Mouse (Mus musculus): ENCODE measurements around the gene Gsn. TPM values are rescaled to one million over a fixed set of nuclear protein-coding genes. Genes with fewer than 3 reads are reported as not detected.

The Gsn gene
- total RNA-seq, 2 experiments from 2014 or later = 49.4 to 81.5 TPM

DNA sequence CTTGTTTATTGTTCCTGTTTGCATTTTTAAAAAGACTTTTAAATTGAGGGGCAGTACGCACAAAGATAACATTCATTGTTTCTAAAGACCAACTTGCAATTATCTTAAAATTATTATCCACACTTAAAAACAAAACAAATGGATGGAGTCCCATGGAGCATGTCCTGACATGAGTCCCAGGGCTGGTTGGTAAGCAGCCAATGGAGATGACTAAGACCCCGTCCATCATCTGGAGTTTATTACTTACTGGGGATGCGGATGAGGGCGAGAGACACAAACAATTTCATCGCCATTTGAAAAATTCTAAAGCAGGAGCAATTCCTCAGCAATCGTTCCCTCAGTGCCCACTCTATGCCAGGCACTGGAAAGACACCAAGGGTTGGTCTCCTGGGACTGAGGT lies 21.2 kb upstream of the Gsn start:
- no peak for DNase-seq (ENCODE audit: low spot score in 2 of 2)
- intact Hi-C loops (cut with DNase I) = no loop called here

DNA sequence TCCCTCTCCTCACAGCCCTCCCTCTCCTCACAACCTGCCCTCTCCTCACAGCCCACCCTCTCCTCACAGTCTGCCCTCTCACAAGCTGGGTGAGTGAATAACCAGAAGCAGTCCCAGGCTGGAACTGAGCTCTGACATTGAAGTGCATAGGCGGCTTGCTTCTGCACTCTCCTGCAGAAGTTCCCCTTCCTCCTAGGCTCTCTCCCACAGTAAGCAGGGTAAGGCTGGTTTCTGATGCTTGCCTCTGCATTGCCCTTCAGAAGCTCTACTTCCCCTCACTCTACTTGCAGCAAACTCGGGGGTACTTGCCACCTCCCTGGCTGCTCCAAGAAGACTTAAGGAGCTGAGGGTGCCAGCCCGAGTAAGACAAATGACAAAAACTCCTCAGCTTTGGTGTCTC lies 11.9 kb upstream of the Gsn start:
- no peak for DNase-seq (ENCODE audit: low spot score in 2 of 2)
- intact Hi-C loops (cut with DNase I) = no loop called here

DNA sequence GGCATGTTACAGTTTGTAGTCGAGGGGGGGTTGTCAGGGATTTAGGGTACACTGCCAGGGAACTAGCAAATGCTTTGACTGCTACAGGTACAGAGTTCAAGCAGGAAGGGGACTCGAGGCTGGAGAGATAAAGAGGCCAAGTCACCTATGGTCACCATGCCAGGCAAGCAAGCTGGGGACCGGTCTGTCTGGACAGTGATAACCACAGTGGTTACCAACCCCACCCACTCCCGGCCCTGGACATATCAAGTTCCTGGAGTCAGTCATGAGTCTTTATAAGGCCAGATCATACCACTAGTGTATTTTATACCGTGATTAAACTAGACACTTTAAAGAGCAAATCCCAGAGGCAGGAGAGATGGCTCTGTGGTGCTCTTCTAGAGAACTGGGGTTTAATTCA lies 8.4 kb upstream of the Gsn start:
- intact Hi-C loops (cut with DNase I) = no loop called here
- DNase-seq (ENCODE audit: low spot score in 2 of 2) = no peak

DNA sequence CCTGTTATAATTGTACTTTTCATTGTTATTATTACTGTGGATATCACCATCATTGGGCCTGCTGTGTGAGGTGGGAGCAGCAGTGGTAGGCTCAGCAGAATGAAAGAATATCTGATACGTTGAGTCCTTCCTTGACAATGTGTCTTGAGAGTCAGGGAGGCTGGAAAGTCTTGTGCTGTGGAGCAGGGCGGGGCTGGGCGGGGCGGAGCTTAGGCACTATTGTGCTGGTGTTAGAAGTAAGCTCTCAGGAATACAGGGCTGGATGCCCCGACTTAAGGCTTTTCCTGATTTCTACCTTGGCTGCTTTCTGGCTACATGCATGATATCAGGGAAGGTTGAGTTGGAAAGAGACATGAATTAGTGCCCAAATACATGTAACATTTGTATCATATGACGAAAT lies 3.4 kb upstream of the Gsn start:
- no peak for DNase-seq (ENCODE audit: low spot score in 2 of 2)
- intact Hi-C loops (cut with DNase I) = no loop called here

DNA sequence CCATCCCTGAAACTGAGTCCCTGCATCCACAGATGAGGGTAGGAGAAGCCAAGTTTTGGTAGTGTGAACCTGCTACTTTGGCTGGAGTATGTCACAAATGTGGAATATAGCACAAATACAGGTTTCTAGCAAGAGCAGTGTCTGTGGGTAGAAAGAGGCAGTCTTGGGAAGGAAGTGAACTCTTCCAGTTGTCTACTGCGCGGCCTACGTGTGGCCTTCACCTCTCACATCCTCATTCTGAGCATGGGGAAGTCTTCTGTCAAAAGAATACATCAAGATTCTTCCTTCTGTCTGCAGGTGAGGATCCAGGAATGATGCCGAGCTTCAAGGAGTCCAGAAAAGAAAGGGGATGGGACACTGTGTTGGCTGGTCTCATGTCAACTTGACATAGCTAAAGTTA lies 2.4 kb upstream of the Gsn start:
- intact Hi-C loops (cut with DNase I) = no loop called here
- no peak for DNase-seq (ENCODE audit: low spot score in 2 of 2)

DNA sequence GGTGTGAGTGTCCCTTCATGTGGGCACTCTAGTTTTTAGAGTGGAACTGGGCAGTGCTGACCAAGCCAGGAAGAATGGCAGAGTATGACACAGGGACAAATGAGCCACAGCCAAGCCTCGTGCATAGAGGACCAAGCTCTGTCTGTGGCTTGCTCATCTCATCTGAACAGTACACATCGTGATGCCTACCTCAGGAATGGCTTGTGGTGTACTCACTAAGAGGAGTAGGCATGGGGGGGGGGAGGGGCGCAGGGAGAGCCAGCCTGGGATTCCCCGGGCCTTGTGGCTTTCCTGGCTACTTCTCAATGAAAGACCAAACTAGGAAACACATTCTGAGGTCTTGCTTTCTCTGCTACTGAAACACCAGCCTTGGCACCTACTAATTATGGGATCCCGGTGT lies 1.2 kb upstream of the Gsn start:
- intact Hi-C loops (cut with DNase I) = no loop called here

DNA sequence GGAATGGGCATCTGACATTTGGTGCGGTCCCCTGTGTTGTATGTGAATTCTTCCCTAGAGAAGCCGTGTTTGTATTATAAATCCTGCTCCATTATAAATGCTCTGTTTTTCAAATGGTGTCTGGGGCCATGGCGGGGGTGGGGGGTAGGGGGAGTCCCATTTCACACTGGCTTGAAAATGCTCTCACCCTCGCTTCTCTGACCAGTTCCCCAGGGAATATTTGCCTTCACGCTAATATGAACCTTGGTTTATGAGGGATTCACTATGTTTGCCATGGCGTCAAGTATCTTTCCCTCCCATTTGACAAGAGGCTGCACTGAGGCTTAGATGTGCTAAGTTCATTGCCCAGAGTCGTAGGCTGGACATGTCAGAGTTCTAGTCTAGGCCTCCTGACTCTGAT lies 718 bp upstream of the Gsn start:
- DNase-seq (ENCODE audit: low spot score in 2 of 2) = no peak
- intact Hi-C loops (cut with DNase I) = no loop called here

More for the DNA sequence above, 1.2 kb upstream of the Gsn start:
- DNase-seq (ENCODE audit: low spot score in 2 of 2) = no peak

DNA sequence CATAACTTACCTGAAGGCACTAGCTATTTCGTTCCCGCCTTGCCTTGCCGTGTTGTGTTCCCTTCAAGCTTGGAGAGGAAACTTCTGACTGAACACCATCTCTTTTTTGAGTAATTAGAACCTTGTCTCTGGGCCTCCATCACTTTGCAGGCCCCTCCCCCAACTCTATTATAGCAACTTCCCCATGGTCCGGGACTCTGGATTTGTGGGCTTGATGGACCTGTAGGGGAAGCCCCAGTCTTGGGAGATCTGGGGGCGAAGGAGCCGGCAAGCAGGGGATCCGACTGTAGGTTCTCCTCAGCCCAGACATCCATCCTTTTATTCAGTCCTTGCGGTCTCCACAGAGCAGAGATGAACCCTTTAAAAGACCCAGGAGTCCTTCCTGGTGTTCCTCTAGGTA lies 752 bp downstream of the Gsn start:
- intact Hi-C loops (cut with DNase I) = no loop called here
- DNase-seq (ENCODE audit: low spot score in 2 of 2) = no peak

DNA sequence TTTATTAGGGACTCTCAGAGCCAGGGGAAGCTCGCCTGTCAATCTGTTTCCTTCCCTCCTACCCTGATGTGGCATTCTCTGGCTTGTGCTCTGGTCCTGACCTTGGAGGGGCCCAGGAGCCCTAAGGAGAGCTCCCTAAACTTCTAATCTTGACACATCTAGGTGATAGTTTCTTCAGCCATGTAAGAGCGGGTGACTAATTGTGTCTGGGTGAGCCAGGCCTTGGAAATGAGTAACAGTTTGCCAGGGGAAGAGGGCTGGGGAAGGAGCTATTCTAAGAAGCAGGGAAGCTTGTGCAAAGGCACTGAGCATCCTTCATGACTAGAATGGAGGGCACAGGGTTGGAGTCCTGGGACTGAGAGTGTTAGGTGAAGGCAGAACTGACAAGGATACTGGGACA lies 1.7 kb downstream of the Gsn start:
- no peak for DNase-seq (ENCODE audit: low spot score in 2 of 2)
- intact Hi-C loops (cut with DNase I) = no loop called here

DNA sequence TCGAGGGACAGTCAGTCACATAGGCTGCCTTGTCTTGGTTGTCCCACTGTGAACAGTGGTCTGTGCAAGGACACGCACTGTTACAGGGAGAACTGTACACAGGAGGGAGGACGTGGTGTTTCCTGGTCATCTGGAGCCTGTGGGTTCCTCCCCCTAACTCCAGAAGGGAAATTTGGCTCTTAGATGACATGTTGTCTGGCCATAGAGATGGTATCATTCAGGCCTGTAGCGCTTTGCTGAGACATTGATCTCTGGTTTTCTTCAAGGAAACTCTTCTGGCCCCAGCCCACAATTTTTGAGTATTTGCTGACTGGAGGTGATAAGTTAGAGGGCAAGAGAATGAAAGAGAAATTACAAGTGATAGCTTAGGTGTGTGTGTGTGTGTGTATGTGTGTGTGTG lies 2.4 kb downstream of the Gsn start:
- intact Hi-C loops (cut with DNase I) = no loop called here
- no peak for DNase-seq (ENCODE audit: low spot score in 2 of 2)

DNA sequence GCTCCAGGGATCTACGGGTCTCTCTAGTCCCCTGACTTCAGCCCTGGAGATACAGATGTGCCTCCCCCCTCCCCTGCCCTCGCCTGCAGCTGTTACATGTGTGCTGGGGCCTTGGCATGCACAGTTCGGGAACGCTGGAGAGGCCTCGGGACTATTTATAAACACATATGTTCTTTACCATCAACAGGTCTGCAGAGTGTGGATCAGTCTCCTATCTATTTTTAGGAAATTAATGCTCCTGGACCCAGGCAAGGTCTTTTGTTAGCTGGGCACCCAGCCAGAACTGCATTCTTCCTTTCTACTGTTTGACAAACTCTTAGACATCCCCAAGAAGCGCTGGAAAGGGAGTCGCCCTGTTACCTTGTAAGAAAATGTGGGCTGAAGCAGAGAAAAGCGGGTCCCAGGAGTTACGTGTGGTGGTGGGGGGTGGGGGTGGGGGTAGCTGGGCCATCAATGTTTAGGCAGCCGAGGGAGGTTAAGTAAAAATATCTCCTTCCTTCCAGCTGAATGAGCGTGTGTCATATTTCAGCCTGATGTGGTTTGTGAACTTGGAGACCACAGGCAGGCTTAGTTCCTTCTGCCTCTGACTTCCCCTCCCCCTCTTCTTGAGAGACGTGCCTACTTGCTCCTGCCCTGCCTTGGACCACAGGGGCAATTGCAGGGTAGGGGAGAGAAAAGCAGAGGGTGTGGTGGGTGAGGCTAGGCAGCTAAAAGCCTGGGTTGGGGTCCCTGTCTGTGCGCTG lies 3.3 kb downstream of the Gsn start:
- intact Hi-C loops (cut with DNase I) = no loop called here
- DNase-seq (ENCODE audit: low spot score in 2 of 2) = no peak

DNA sequence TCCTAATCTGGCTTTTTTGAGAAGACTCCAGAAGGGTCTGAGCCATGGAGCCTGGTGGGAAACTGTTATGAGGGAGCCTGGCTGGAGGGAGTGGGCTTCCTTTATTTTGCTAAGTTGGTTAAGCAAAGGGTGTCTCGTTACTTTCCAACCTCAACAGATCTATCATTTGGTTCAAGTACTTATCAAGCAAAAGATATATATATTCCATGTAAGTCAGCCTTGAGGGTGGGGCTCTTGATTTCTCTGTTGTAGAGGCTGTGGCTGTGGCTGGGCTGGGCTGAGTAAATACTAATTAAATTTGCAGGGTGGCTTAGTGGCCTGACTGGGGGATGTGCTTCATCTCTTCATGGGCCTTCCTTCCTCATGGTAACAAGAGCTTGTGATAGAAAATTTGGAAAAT lies 4.1 kb downstream of the Gsn start:
- intact Hi-C loops (cut with DNase I) = no loop called here
- DNase-seq (ENCODE audit: low spot score in 2 of 2) = no peak

DNA sequence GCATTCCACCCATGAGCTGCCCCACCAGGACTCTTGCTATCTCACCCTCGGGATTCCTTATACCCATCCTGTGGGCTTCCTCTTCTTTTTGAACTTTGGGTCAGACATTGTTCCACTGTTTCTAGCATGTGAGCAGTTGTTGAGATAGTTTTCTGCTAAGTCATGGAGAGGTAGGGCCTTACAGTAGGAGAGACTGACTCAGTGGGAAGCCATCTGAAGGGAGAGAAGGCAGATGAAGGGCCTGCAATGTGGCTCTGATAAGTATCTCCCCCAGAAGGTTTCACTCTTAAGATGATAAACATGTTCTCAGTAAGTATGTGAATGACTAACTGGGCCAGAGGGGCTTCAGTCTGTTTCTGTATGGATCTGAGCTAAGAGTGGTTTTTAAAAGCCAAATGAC lies 7.9 kb downstream of the Gsn start:
- intact Hi-C loops (cut with DNase I) = no loop called here
- DNase-seq (ENCODE audit: low spot score in 2 of 2) = no peak

DNA sequence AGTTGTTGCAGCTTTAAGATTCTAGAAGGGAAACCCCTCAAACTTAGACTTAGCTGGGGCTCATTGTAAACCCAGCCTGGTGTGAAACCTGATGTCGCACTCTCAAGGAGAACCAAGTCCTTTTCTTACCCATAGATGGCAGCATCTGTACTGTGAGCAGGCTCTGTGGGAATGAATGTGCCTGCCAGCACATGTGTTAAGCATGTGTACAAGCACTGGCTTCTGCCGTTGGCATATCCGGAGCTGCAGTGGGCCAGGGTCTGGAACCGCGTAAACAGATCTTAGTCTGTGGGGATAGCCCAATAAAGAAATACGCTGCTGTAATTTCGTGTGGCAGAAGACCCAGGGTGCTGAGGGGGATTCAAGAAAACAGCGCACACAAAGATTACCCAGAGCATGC lies 9.1 kb downstream of the Gsn start:
- DNase-seq (ENCODE audit: low spot score in 2 of 2) = peak; percentile 65 to 93
- intact Hi-C loops (cut with DNase I) = no loop called here

DNA sequence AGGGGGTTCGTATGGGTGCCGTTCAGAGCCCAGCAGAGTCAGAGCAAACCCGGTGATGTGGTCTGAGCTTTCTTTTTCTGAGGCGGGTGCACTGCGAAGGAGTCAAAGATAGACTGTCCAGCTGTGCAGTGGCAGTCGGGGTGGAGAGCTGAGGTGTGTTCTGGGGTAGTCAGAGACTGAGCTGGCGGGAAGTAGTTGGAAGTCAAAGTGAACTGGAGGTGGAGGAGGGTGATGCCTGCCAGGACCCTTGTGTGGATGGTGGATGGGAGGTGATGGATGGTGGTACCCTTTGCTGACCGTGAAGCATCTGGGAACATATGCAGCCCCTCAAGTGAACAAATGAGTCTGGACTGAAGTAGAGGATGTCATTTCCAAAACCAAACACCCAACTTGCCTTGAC lies 9.6 kb downstream of the Gsn start:
- intact Hi-C loops (cut with DNase I) = no loop called here

DNA sequence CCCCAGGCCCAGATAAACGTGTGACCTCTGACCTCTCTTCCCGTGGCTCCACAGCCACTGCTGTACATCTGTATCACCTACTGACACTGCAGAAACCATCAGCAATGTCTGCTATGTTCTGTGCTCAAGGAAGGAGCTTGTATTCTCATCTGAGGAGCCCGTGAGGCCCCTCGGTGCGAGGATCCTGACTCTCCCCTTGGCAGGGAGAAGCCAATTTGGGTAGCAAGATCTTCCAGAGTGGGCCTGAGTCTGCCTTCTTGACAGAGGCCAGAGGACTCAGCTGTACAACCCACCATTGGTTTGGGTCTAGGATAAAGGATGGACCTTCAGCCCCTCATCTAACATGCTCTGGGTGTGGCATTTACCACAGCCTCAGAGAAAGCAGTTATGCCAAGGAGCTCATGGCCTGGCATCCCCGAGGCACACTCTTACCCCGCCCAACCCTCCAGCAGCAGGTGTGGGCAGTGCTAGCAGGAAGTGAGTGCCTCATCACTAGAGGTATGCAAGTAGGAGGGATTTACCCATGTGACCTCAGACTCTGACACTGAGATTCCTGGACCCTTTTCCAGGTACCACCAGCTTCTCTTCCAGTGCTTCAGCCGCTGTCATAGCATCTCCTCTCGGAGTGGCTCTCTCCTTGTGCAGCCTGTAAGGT lies 10.2 kb downstream of the Gsn start:
- DNase-seq (ENCODE audit: low spot score in 2 of 2) = no peak
- intact Hi-C loops (cut with DNase I) = no loop called here

More for the DNA sequence above, 9.6 kb downstream of the Gsn start:
- DNase-seq (ENCODE audit: low spot score in 2 of 2) = no peak

DNA sequence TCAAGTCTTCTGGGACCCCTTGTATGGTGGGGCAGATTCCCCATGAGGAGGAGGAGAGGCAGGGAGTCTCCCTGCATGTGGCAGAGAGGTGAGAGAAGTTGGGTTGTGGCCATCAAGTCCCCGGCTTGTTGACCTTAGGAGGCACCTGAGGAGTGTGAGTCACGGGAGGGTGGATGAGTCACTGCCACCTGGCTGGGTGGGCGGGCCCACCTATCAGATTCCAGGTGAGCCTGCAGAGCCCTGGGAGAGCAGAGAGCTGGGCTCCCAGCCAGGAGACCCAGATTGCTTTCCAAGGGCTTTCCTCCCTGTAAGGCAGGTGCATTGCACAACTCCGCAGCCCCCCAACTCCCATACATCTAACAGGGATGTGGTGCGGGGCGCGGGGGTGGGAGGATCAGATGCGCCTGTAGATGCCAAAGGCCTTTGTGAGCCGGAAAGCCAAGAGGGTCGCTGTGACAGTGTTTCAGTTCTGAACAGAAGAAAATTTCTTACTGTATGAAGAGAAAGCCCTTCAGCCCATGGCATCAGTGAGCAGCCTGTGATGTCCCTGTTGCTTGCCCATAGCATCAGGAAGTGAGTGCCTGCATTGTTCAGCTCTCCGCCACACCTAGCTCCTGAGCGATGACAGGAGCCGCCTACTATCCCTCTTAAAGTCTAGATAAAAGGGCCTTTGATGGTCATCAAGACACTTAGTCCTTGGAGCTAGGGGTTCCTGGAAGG lies 11.1 kb downstream of the Gsn start:
- intact Hi-C loops (cut with DNase I) = no loop called here

DNA sequence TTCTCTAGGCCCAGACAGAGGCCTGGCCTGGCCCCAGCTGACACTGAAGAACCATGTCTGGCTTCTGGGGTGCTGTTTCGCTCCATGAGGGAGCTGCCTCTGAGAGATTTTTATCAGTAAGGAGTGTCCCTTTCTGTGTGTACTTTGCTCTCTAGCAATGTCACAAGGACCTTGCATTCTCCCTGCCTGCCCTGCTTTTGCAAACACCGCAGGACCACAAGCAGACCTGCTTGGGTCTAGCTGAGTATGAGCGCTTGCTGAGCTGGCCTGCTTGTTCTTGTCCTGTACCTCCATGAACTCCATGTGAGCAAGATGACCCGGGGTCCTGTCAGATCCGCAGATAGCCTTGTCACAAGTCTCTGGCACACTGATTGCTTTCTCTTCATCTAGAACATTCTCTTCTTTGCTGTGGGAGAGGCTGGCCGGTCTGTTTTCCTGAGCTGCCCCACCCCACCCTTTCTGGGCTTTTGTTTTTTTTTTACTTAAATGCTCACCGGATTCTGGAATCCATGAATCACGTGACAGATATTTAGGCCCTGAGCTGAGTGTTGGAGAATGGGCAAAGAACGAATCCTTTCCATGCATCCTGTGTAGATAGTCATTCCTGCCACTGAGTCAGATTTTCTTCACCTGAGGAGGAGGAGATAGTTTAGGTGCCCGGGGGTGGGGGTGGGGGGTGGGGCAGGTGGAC lies 11.8 kb downstream of the Gsn start:
- no peak for DNase-seq (ENCODE audit: low spot score in 2 of 2)
- intact Hi-C loops (cut with DNase I) = no loop called here

More for the DNA sequence above, 11.1 kb downstream of the Gsn start:
- no peak for DNase-seq (ENCODE audit: low spot score in 2 of 2)

DNA sequence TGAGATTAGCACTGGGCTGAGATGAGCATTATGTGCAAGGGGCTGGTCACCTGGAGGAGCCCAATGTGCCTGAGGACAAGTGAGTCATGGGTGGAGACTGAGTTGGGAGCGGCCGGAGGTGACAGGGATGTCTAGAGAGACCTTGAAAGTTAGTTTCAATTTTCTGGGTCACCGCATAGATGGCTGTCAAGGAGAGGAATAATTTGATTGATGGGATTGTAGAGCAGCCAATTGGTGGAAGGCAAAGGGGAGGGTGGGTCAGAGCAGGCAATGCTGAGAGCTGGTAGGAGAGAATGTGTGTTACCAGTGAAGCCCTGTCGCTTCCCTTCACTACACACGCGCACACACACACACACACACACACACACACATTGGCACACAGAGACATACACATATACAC lies 13.0 kb downstream of the Gsn start:
- intact Hi-C loops (cut with DNase I) = no loop called here
- no peak for DNase-seq (ENCODE audit: low spot score in 2 of 2)

DNA sequence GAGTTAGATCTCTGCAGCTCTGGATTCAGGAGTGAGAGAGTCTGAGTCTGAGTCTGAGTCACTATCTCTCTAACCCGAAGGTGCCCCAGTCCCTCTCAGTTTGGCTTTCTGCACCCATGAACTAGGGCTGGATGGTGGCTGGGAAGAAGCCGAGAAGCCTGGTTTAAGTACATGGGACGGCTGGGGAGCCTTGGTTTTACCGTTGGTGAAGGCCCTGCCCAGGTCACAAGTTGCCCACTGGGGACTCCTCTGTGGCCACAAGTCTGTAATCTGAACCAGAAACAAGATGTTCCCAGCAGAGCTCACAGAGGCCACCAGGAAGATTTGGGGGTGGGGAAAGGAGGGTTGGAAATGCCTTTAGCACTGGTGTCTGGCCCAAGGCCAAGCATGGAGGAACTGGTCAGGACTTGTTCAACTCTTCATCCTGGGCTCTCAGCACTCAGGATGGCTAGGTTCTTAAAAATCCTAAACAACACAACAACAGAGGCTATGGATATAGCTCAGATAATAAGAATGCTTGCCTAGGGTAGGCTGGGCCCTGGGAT lies 13.6 kb downstream of the Gsn start:
- intact Hi-C loops (cut with DNase I) = loop anchor here (2.0 kb wide), 1 partner anchor 55 kb away; no protein-coding TSS in a partner anchor

More for the DNA sequence above, 13.6 kb downstream of the Gsn start:
- DNase-seq (ENCODE audit: low spot score in 2 of 2) = no peak

All from left cerebral cortex, postnatal 14 days (tissue).